Mouse (Mus musculus) hindlimb bud, embryonic 11.5 days (tissue): ENCODE data around the gene Stx16.

Source experiments
- DNase-seq: peaks from one replicate; pipeline ENCODE4 v3.0.0-alpha.2; 2012; ENCODE audit warnings: low read depth, low spot score; ENCODE audit errors: extremely low spot score

Stx16 gene

DNA sequence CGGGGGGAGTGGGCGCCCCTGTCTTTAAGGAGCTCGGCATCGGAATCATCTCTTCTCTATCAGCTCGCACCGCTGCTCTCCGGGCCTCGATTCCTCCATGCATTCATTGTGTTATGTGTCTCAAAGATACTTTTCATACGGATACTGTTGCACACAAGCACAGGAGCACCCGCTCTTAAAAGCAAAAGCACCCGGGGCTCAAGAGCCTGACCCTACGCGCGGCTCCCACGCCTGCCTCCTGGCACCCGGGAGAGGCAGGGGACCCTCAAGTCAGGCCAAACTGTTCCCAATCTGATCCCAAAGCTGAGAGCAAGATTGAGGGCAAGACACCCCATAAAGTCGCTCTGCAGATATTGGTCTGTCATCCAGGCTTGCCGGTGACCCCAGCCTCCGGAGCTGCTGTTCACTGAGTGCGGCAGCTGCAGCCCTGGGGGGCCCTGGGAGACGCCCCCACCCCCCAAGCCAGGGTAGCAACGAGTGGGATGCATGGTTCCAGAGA, 987 bp upstream of the Stx16 start:
- no peak for DNase-seq

DNA sequence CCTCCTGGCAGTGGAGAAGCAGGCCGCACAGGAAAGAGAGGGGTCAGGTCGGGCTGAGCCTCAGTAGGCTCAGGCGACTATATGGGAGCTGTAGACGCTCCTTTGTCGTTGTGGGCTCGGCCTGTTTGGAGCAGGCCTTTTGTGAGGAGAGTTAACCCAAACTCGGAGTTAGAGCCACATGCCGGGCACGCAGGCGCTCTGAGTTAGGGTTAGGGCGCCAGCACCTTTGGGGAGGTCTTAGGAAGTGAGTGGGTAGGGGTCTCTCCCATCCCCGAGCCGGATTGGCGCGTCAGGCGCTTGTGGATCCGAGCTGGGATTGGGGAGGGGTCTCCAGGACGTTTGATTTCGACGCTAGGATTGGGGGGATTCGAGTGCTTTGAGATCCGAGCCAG, 321 bp downstream of the Stx16 start:
- no peak for DNase-seq

DNA sequence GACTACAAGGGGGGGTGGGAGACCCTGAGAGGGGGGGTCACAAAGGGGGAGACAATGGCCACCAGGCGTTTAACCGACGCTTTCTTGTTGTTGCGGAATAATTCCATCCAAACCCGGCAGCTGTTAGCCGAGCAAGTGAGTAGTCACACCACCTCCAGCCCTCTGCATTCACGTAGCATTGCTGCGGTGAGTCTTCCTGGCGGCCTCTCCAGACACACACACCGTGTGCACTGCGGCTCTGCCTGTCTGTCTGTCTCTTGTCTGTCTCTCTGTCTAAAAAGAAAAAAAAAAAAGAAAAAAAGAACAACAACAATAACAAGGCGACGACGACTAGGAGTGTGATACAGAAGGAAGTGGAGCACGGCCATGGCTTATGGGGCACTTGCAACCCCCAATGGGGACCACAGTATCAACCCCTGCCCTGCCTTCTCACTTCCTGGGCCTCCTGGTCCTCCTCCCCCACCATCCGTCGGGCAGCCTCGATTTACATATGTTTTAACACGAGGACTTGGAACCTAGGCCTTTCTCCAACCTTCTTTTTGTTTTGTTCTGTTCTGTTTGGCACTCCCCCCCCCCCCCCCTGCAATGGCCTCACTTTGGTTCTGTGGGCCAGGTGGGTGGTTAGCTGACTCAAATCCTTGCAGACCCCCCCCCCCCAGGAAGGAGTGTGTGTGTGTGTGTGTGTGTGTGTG, 1.0 kb downstream of the Stx16 start:
- no peak for DNase-seq

DNA sequence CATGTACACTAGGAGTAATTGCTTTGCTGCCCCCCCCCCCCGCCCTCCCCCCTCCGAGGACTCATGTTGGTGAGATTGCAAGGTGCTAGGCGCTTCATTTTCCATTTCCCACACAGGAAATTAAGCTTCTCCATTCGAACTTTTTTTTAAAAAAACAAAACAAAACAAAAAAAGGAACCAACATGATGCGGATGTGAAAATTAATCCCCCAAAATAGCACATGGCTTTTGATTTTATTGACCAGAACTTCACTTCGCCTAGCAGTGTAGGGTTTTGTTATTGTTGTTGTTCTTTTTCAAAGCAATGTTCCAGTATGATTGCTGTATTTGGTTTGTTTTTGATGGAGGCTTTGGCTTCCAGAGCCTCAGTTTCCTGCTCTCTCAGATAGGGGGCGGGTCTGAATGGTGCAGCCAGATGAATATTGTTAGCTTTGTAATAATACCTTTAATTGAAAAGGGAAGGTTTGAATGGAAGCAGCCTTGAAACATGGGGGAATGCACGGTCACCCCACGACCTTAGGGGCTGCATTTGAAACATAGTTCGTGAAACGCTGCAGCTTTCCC, 1.7 kb downstream of the Stx16 start:
- DNase-seq: no peak

DNA sequence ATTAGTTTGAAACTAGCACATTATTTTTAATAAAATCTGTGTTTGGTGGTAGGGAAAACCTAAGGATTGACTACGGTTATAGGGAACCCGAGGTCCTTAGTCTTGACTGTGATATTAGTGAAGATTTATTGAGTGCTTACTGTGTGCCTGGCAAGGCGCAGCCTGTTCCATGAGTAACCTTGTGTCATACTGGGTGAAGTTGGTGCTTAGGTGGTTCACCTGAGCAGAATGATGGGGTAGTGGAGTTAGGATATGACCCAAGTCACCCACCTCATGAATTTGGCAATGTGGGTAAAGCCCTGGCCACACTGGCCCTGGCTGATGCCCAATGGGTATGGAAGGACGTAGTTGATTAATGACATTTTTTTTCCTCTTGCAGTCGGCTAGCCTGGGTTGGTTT, 5.7 kb downstream of the Stx16 start:
- no peak for DNase-seq

DNA sequence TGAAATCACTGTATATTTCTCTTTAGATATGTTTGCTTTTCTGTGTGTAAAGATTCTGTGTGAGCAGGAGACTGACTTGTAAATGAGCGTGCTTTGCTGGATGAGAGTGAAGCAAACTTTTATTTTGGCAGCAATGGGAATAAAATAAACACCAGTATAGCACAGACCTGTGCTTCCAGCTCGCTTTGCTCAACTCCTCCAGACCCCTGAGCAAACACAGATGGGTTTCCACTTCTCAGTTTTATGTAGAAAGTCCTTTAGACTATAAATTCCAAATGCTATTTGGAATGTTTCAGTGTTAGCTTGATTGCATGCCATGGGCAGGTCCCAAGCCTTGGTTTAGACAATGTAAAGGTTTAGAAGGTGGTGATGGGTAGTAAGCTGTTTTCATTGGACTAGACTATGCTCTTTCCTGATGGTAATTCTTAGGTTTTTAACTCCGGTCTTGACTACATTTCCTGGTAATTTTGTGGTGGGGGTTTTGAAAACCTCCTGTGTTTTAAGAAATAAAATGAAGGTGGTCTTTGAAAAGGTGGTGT, 6.3 kb downstream of the Stx16 start:
- DNase-seq: no peak

DNA sequence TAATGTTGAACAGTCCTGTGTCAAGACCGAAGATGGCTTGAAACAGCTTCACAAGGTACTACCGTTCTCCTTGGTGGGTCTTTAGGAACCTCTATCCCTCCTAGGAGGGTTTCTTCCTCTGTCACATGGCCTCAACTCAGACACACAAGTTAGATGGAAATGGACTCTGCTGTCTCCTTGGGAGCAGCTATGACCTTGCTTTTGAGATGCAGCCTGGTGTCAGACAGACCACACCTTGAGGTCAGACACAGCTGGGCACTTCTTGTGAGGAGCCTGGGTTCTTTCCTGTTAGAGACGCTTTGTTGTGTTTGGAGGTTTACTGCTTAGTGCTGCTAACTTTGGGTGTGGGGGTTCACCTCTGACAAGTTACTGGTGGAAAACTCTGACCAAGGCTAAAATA, 19.0 kb downstream of the Stx16 start:
- no peak for DNase-seq

DNA sequence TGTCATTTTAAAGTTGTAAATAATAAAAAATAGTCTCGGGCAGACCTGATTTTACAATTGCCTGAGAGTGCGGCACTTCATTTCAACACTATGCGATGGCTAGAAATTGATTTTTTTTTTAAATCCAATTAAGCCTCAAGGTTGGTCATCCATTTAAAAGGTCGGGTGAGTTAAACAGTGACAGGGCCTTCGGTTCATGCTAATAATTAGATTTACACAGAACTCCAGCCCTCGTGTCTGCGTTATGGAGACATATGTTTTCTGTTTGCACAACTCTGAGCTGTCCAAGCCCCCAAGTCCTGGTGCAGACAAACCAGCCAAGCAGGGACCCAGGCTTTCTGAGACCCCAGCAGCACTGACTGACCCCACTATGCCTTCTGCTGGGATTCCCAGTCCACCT, 26.3 kb downstream of the Stx16 start:
- DNase-seq: no peak

DNA sequence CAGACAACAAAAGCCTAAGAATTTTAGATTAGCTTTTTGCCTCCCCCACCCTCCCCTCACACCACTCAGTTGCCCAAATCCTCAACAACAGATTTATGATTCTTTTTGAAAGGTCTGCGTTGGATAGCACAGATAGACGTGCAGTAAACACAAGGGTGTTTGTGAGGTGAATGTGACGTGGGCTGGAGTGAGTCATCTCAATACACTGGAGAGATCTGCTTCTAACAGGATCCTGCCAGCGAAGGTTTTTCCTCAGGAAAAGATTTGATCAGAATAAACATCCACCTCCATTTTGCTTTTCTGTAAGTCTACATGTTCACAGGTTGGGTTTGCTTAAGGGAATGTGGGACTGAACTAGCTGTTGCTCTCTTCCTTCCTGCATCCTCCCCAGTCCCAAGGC, 27.4 kb downstream of the Stx16 start:
- DNase-seq: no peak

DNA sequence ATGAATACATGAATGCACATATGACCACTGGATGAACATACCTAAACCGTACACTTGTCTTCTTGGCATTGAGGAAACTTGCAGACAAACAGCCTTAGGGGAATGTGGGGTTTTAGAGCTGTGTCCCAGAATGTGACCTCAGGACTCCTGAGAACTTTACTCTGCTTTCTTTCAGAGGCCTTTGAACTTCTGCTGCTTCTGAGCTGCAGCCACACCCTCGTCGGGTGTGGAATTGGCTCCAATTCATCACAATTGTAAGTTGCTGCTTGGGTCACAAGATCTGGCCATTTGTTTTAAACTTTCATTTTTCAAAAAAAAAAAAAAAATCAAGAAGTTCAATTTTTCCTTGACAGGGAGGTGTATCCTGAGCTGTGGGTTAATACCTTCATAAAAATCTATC, 31.3 kb downstream of the Stx16 start:
- no peak for DNase-seq

DNA sequence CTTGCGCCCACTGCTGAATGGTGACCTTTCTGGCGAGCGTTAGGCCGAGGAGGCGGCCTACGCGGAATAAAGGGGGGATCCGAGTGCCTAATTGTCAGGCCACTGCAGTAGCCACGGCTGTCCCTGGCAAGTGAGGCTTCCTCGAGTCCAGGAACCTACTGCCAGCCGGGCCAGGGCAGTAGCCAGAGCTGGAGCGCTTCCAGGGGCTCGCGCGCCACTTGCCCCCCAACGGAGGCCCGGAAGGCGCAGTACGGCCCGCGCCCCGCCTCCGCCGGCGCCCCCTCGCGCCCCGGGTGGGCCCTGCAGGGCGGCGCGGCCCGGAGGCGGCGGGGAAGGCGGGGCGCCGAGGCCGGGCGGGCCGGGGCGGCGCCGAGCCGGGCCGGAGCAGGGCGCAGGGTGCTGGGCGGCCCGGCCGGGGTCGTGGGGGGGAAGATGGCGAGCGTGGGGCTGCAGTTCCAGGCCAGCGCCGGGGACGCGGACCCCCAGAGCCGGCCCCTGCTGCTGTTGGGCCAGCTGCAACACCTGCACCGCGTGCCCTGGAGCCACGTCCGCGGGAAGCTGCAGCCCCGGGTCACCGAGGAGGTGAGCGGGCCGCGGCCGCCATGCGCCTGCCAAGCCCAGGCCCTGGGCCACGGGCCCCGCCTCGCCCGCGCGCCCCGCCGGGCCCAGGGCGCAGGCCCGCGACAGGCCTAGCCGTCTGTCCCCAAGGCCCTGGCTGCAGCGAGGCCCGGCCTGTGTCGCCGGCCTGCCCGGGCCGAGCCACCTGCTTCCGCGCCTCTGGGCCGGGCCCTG, 34.1 kb downstream of the Stx16 start, which contains the start of gene Npepl1:
TSS of gene Npepl1 (plus strand) at position 359 of the 792 bp plus-strand sequence.
- no peak for DNase-seq

DNA sequence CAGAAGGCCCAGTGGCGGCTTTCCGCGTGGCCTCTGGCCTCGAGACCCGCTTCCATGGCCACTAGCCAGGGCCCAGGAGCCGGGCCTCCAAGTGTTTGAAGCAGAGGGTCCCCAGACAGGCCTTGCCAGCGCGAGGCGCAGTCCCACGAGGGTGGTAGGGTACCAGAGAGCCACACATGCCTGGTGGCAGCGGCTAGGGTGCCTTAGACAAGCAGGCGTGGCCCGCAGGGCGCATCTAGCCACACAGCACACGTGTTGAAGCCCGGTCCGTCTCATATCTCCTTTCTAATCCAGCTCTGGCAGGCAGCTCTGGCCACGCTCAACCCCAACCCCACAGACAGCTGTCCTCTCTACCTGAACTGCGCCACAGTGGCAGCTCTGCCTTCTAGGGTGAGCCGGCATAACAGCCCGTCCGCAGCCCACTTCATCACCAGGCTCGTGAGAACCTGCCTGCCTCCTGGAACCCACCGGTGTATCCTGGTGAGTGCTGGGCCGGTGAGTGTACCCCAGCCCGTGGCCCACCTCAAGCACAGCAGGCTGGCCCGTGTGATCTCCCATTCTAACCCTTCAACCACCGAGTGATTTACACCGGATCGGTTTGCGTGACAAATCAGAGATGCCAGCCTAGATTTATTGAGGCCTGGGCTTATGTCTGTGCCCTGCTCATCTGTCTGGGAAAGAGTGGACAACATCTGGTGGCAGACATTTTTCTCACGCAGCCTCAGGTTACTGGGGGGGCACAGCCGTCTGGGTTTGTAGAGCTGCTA, 34.9 kb downstream of the Stx16 start:
- DNase-seq: no peak

DNA sequence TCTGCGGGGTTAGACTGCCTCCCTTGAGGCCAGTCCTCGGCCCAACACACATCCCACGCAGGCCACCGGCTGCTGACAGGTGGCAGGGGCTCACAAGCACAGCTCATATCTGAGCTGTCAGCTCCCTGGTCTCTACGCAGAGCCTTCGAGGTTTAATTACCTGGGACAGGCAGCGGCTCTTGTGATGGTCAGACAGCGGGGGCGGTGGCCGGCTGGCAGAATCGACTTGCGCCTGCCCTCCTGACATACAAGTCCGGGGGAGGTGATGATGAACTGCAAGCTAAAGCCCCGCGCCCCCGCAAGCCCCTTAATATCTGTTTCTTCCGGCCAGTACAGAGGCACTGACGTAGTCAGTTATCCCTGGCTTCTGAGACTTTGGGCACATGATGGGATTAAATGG, 36.8 kb downstream of the Stx16 start:
- no peak for DNase-seq

DNA sequence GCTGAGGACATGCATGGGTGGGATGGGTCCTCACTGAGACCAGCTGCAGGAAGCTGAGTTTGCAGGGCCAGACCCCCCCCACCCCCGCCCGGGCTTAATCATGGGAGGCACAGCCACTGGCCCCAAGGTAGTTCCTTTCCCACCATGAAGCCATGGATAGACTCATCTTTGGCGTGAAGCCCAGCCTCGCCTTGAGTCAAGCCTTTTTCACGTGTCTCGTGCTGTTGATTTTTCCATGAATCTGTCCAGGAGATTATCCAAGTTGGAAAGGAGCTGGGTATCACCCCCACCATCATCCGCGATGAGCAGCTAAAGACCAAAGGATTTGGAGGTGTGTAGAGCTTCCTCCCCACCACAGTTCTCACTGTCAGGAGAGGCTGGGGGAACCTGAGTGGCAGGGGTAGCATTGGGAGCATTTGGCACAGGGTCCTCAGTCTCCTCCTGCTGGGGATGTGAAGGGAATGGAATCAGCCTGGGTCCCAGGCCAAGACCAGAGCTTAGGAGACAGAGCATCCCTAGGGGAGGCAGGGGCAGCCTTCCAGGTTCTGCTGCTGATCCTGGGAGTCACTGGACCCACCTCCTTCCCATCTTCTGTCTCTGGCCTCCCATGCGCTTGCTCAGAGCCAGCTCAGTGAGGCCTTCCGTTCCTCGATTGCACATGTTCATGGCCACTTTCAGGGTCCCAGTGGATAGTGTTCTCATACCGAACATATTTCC, 38.2 kb downstream of the Stx16 start:
- no peak for DNase-seq

DNA sequence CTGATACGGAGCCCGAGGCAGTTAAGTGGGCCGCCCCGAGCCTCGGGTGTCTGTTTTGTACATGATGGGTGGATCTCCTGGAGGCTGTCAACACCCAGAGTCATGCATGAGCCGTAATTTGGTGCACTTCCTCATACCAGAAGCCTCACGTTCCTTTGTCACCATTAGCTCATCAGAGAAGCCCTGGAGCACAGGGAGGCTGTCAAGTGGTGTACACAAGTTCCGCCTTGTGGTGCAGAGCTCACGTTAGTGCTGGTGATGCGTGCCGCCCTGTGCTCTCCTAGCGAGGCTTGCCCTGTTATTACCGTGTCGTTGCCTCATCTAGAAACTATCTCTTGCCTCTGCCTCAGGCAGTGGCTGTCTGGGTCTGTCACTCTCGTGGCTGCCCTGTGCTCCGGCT, 40.8 kb downstream of the Stx16 start:
- DNase-seq: no peak

DNA sequence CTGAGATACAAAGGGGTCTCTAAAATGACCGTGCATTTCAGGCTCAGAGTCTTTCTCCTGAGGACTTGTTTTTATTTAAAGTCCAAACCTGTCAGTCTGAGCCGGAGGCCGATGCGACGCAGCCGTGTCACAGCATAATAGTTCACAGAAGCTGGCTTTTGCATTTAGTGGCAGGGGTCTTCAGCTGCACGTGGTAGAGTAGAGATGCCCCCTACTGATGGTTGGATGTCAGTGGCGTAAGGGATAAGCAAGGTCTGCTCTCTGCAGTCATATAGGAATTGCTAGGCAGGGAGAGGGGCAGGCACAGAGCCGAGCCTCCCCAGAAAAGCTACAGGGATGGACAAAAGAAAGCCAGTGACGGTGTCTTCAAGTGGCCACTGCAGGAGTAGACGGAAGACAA, 42.0 kb downstream of the Stx16 start:
- no peak for DNase-seq

DNA sequence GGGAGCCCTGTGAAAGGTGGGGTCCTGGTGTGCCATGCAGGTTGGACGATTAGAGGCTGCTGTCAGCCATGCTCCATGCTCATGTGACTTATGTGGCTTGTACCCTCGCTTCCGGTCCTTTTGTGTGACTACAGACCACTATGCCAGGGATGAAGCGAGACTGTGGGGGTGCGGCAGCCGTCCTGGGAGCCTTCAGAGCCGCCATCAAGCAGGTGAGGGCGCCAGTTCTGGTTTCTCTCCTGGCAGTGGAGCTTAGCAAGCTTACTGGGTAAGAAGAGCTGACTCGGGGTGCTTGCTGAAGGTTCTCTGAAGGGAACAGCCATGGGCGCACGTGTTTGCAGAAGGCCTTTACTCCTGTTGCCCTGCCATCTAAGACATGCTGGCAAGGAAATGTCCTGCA, 43.2 kb downstream of the Stx16 start:
- DNase-seq: no peak

DNA sequence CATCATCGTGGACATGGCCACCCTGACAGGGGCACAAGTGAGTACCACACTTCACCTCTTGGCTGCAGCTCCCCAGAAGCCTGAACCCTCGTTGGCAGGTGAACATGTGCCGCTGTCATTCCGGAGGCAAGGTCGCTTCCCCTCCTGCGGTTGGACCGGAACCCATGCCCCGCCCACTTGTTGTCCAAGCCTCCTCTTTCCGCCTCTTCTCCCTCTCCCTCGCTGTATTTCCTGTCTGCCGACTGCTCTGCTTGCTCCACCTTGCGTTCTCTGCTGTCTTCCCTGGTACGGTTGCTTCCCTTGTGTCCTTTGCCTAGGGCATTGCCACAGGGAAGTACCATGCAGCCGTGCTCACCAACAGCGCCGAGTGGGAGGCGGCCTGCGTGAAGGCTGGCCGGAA, 44.5 kb downstream of the Stx16 start:
- DNase-seq: no peak

DNA sequence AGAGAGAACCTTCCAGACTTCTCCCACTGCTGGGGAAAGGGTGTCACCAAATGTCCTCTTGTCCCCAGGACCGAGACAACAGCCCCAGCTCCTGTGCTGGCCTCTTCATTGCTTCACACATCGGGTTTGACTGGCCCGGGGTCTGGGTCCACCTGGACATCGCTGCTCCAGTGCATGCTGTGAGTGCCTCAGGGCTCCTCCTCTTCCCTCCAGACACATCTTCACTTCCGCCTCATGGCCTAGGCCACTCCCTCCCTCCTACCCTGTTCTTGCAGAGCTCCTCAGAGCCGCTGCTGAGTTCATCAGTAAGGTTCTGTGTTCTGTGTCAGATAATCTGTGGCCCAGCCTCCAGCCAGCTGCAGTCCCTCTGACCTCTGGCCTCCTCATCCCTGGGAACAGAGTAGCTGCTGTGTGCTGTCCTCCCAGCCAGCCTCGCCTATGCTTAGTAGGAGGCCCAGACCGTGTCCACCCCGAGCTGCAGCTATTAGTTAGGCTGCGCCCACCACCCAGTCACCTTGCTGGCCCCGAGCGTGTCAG, 45.4 kb downstream of the Stx16 start:
- DNase-seq: no peak

DNA sequence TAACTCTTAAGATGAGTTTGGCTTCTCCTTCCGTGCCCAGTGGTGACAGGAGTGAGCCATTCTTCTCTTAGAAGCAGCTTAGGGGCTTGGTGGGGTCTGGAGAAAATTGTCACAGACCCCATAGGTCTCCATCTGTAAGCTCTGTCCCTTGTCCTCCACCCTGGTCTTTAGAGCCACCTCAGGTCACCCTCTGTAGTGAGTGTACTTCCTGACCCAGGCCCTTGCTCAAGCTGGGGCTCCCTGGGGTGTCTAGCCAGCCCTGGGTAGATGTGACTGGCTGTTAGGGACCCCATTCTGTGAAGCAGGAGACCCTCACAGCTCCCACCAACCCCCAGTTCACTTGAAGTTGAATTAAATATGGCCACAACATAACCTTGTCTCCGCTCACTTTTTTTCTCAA, 46.2 kb downstream of the Stx16 start:
- no peak for DNase-seq
